Mouse (Mus musculus): Measurements from ENCODE around the gene Spz1. TPM values are rescaled to one million over a fixed set of nuclear protein-coding genes. Genes with fewer than 3 reads are reported as not detected.
A peak's percentile ranks its signal among the peaks of the same experiment; 100 is the strongest.

The Spz1 gene
- polyA plus RNA-seq, 1 experiment: not detected

DNA sequence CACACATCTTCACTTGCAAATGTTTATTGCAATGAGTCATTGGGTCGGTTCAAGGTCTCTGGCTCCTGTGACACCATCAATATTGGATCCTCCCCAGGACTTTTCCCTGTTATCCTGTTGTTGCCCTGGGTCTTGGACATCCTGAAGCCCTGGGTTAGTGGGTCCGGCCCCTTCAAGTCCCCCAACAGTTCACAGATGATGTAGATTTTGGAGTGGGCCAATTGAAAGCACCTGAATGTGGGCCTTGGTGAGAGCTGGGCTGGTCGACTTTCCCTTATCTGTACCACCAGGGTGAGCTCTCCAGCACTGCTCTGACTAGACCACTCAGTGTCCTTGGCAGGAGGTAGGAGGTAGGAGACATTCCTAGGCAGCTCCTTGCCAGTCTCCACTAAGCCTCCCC is 19.5 kb upstream of the Spz1 start:
- Histone ChIP-seq H3K27ac (ENCODE audit: insufficient read depth, low read depth, low read length) (no peak overlapping the region), H3K4me3 (ENCODE audit: insufficient read depth, low read depth, low read length) (no peak overlapping the region), H3K4me1 (ENCODE audit: control insufficient read depth, insufficient read depth, low read length) (peaks cover 14% of the 10 kb centered on the region)
- TF ChIP-seq CTCF (IDR thresholded peaks at IDR 0.05; ENCODE audit: insufficient read depth, low read depth, low read length) (no peak), POLR2A (IDR thresholded peaks at IDR 0.05; ENCODE audit: insufficient read depth, low read depth, low read length) (no peak)
- WGBS: 76% methylated on average over 3 of the region's 3 CpGs

DNA sequence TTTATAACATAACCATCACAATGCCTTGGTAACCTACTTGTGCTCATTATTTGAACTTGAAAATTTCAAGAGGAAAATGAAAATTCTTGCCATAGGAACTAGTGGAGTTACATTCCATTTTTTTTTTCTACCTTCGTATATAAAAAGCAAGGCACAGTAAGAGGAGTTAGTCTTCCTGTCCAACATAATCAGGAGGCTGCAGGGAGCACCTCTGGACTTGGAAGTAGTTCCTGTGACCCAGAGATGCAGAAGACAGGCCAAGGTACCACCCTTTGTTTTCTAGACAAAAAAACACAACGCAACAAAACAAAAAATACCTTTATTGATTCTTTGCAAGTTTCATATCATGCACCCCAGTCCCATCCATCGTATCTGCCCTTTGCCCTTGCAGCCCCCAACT is 18.9 kb upstream of the Spz1 start:
- TF ChIP-seq CTCF (IDR thresholded peaks at IDR 0.05; ENCODE audit: insufficient read depth, low read depth, low read length): no peak
- TF ChIP-seq POLR2A (IDR thresholded peaks at IDR 0.05; ENCODE audit: insufficient read depth, low read depth, low read length): no peak
- H3K27ac ChIP-seq (ENCODE audit: insufficient read depth, low read depth, low read length): no peak overlapping the region
- 85% methylated on average over 3 of the region's 3 CpGs for WGBS
- H3K4me3 ChIP-seq (ENCODE audit: insufficient read depth, low read depth, low read length): no peak overlapping the region
- H3K4me1 ChIP-seq (ENCODE audit: control insufficient read depth, insufficient read depth, low read length): peaks cover 15% of the 10 kb centered on the region

DNA sequence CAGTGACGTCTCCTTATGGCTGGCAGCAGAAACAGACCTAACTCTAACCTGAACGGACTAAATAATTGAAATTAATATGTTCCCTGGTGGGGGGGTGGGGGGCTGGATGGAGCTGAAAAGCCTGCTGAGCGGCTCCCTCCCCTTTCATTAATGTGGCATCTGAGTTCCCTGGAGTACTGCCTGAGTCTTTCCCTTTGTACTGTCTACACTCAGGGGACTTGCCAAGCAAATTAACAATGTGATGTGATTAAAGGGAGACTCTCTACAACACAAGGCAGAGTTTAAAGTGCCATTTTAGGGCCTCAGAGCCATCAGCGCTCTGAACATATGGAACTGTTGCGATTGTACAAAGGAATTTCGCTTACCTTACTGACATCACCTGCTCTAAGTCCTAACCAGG is 18.5 kb upstream of the Spz1 start:
- no peak overlapping the region for H3K4me3 ChIP-seq (ENCODE audit: insufficient read depth, low read depth, low read length)
- peaks cover 15% of the 10 kb centered on the region for H3K4me1 ChIP-seq (ENCODE audit: control insufficient read depth, insufficient read depth, low read length)
- WGBS: 44% methylated on average over 6 of the region's 6 CpGs
- TF ChIP-seq CTCF (IDR thresholded peaks at IDR 0.05; ENCODE audit: insufficient read depth, low read depth, low read length) (no peak), POLR2A (IDR thresholded peaks at IDR 0.05; ENCODE audit: insufficient read depth, low read depth, low read length) (no peak)
- H3K27ac ChIP-seq (ENCODE audit: insufficient read depth, low read depth, low read length): no peak overlapping the region

DNA sequence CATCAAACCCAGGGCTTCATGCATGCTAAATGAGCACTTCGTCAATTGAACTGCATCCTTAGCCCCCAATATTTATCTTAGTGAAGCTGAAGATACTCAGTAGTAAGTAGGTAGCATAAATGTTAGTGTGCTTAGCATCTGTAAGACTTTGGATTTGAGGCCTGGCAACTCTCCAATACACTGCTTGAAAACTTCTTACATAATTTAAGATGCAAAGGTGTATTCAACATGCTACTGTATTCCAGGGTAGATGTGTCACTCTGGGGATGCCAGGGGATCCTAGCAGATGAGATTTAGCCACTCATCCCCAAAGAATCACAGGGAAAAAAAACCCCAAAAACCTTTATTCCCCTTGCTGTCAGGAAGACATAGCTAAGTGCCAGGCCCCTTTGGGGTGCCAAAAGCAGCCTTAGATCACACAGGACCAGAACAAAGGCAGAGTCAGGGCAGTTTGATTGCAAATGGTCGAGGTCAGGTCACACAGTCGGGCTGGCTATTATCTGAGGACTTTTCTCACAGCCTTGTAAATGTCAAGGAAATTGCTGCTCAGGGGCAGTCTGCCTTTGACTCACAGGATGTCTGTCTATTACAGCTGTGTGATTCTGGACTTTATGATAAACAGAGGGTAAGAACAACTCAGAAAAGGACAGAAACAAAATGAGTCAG is 17.9 kb upstream of the Spz1 start:
- H3K27ac ChIP-seq (ENCODE audit: insufficient read depth, low read depth, low read length): peak overlapping the region; percentile 3; the same call in 1 of the 2 replicates
- no peak for TF ChIP-seq POLR2A (IDR thresholded peaks at IDR 0.05; ENCODE audit: insufficient read depth, low read depth, low read length)
- no peak for TF ChIP-seq CTCF (IDR thresholded peaks at IDR 0.05; ENCODE audit: insufficient read depth, low read depth, low read length)
- no peak overlapping the region for H3K4me3 ChIP-seq (ENCODE audit: insufficient read depth, low read depth, low read length)
- 26% methylated on average over 3 of the region's 3 CpGs for WGBS
- H3K4me1 ChIP-seq (ENCODE audit: control insufficient read depth, insufficient read depth, low read length): peaks cover 17% of the 10 kb centered on the region

DNA sequence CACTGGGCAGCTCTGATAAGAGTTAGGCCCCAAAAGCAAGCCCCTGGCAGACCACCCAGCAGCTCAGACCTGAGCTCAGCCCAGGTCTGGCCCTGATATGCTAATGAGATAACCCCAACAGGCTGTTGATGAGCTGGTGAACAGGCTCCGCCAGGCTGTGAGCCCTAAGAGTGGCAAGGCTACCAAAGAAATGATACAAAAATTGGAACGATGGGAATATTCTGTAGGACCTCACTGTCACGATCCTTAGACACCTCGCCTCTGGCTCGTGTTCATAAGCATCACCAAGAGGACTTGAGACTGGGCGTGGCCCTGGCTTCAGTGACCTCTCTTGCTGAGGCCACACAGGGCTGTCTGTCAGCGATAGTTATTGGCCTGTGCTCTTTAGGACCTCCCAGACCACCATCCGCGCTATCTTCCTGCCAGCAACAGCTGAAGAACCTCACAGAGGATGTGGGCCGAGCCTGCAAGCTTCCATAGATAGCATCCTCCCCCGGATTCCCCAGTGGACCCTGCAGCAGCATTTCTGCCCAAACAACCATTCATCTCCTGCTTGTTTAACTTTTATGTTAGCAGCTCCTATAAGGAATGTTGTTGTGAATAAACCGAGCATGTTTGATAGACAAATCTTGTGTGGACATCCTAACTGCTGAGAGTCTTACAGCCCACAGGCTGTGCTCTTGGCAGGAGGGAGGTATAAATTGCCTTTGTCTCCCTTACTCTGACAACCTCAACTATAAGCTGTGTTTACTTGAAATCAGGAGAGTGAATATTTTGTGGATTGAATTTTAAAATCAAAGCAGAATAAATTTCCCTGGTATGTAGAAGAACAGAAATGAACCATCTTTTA is 17.0 kb upstream of the Spz1 start:
- peaks cover 17% of the 10 kb centered on the region for H3K4me1 ChIP-seq (ENCODE audit: control insufficient read depth, insufficient read depth, low read length)
- H3K27ac ChIP-seq (ENCODE audit: insufficient read depth, low read depth, low read length): no peak overlapping the region
- TF ChIP-seq POLR2A (IDR thresholded peaks at IDR 0.05; ENCODE audit: insufficient read depth, low read depth, low read length): no peak
- no peak for TF ChIP-seq CTCF (IDR thresholded peaks at IDR 0.05; ENCODE audit: insufficient read depth, low read depth, low read length)
- no peak overlapping the region for H3K4me3 ChIP-seq (ENCODE audit: insufficient read depth, low read depth, low read length)
- WGBS: 46% methylated on average over 12 of the region's 12 CpGs

DNA sequence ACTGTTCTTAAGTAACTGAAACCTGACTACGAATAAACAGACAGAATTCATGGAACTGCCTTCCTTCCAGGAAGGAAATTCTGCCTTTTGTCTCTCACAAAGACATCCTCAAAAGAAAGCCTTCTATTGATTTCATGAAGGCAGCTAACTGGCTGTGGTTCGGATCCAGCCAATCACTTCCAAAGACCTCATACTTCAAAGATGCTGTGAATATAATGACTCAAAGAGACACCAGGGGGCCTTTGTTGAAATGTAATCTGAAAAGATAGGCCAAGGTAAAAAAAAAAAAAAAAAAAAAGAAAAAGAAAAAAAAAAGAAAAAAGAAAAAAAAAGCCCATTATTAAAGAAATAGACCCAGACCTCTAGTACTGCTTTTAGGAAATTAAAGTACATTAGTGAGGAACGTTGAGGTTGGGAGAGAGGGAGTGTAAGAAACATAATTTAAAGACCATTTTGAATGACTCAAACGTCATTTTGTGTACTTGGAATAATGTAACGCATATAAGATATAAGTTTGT is 16.4 kb upstream of the Spz1 start:
- Histone ChIP-seq H3K4me3 (ENCODE audit: insufficient read depth, low read depth, low read length) (no peak overlapping the region), H3K4me1 (ENCODE audit: control insufficient read depth, insufficient read depth, low read length) (peaks cover 17% of the 10 kb centered on the region), H3K27ac (ENCODE audit: insufficient read depth, low read depth, low read length) (no peak overlapping the region)
- no peak for TF ChIP-seq POLR2A (IDR thresholded peaks at IDR 0.05; ENCODE audit: insufficient read depth, low read depth, low read length)
- TF ChIP-seq CTCF (IDR thresholded peaks at IDR 0.05; ENCODE audit: insufficient read depth, low read depth, low read length): no peak
- WGBS: 64% methylated on average over 5 of the region's 5 CpGs

DNA sequence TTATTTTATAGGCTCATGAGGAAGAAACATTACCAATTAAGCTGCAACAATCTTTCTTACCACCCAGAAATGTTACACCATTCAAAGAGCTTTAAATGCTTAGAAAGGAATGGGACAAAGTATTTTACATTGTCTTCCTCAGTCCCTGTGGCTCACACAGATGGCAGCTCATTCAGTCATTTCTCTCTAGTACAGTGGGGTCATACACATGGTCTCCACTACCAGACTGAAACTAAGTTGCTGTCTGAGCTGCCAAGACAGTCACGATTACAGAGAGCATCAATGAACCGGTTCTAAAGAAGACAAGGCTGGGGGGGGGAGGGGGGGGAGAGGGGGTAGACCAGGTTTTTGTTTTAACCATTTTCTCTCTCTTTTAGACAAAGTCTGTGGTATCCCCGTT is 15.3 kb upstream of the Spz1 start:
- peaks cover 17% of the 10 kb centered on the region for H3K4me1 ChIP-seq (ENCODE audit: control insufficient read depth, insufficient read depth, low read length)
- WGBS: 18% methylated on average over 3 of the region's 3 CpGs
- H3K27ac ChIP-seq (ENCODE audit: insufficient read depth, low read depth, low read length): no peak overlapping the region
- no peak for TF ChIP-seq POLR2A (IDR thresholded peaks at IDR 0.05; ENCODE audit: insufficient read depth, low read depth, low read length)
- H3K4me3 ChIP-seq (ENCODE audit: insufficient read depth, low read depth, low read length): no peak overlapping the region

DNA sequence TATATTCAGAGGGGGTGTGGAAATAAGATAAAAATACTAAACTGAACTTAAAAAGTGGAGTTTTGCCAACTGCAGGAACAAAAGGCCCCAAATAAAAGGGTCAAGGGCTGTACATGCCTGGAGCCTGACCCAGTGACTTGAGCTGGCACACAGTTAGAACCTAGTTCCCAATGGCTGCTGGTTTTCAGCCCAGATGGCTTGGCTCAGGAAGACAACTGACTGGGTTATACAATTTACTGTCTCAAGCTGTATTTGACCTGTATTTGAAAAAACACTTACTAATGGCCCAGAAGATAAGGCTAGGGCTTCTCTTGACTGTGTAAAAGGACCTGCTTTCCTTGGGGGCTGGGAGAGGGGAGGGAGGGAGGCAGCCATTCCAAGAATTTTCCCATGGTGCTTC is 13.3 kb upstream of the Spz1 start:
- H3K4me1 ChIP-seq (ENCODE audit: control insufficient read depth, insufficient read depth, low read length): peaks cover 14% of the 10 kb centered on the region
- no peak overlapping the region for H3K4me3 ChIP-seq (ENCODE audit: insufficient read depth, low read depth, low read length)
- no peak overlapping the region for H3K27ac ChIP-seq (ENCODE audit: insufficient read depth, low read depth, low read length)
- no peak for TF ChIP-seq CTCF (IDR thresholded peaks at IDR 0.05; ENCODE audit: insufficient read depth, low read depth, low read length)
- TF ChIP-seq POLR2A (IDR thresholded peaks at IDR 0.05; ENCODE audit: insufficient read depth, low read depth, low read length): no peak

DNA sequence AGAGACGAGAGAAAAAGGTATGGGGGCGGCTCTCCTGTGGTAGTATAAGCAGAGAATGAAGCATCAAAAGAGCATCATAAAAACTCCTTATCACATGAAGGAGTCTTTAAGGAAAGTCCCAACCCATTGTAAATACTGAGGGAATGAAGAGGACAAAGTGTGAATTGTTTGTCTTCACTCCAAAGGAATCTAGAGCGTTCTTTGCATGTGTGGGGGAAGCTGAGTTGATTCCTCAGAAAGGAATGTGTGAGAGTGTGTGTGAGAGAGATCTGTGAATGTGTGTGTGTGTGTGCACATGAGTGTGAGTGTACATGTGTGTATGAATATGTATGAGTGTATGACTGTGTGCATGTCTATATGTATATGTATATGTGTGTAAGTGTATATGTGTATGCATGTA is 12.7 kb upstream of the Spz1 start:
- peaks cover 12% of the 10 kb centered on the region for H3K4me1 ChIP-seq (ENCODE audit: control insufficient read depth, insufficient read depth, low read length)
- 65% methylated on average over 3 of the region's 3 CpGs for WGBS
- H3K27ac ChIP-seq (ENCODE audit: insufficient read depth, low read depth, low read length): no peak overlapping the region
- no peak overlapping the region for H3K4me3 ChIP-seq (ENCODE audit: insufficient read depth, low read depth, low read length)
- TF ChIP-seq CTCF (IDR thresholded peaks at IDR 0.05; ENCODE audit: insufficient read depth, low read depth, low read length) (no peak), POLR2A (IDR thresholded peaks at IDR 0.05; ENCODE audit: insufficient read depth, low read depth, low read length) (no peak)

Data from olfactory bulb, adult 2 months (tissue).